Mouse (Mus musculus) myocyte (in vitro differentiated cells): ENCODE data around the gene Hoxd3.

Experiments used
- CEBPB ChIP-seq: IDR thresholded peaks from 2 replicates; pipeline ENCODE4 v1.6.1; 2011; ENCODE audit warnings: mild to moderate bottlenecking, moderate library complexity; ENCODE audit not compliant: poor library complexity, insufficient read depth, severe bottlenecking
- MAX ChIP-seq: IDR thresholded peaks from one replicate; pipeline ENCODE4 v1.6.1; 2011; ENCODE audit warnings: low read depth, mild to moderate bottlenecking, control low read depth
- MYOD1 ChIP-seq, 3 experiments: IDR thresholded peaks; one replicate each; pipeline ENCODE4 v1.6.1; 2011; ENCODE audit warnings: control low read depth in 2 of 3, low read depth in 2 of 3, mild to moderate bottlenecking in 2 of 3, moderate library complexity in 1 of 3; ENCODE audit not compliant: insufficient read length in 2 of 3, control insufficient read depth in 1 of 3
- MYOG ChIP-seq, 3 experiments: IDR thresholded peaks; one replicate each; pipeline ENCODE4 v1.6.1; 2011; ENCODE audit warnings: control low read depth in 2 of 3, low read depth in 2 of 3, mild to moderate bottlenecking in 2 of 3; ENCODE audit not compliant: insufficient read length in 2 of 3, control insufficient read depth in 1 of 3, insufficient read depth in 1 of 3
- POLR2A ChIP-seq: IDR thresholded peaks from one replicate; pipeline ENCODE4 v1.6.1; 2011; ENCODE audit warnings: low read depth, mild to moderate bottlenecking, control low read depth, moderate library complexity; ENCODE audit not compliant: insufficient read length
- POLR2AphosphoS2 ChIP-seq: IDR thresholded peaks from one replicate; pipeline ENCODE4 v1.6.1; 2011; ENCODE audit warnings: low read depth, control low read depth; ENCODE audit not compliant: insufficient read length
- REST ChIP-seq: IDR thresholded peaks from one replicate; pipeline ENCODE4 v1.6.1; 2011; ENCODE audit warnings: mild to moderate bottlenecking, control low read depth, moderate library complexity; ENCODE audit not compliant: insufficient read depth, insufficient read length
- SRF ChIP-seq: IDR thresholded peaks from one replicate; pipeline ENCODE4 v1.6.1; 2011; ENCODE audit warnings: low read depth; ENCODE audit not compliant: control insufficient read depth, insufficient read length
- TCF12 ChIP-seq: IDR thresholded peaks from one replicate; pipeline ENCODE4 v1.6.1; 2011; ENCODE audit warnings: mild to moderate bottlenecking, control low read depth; ENCODE audit not compliant: poor library complexity, insufficient read depth, severe bottlenecking
- TCF3 ChIP-seq: IDR thresholded peaks from one replicate; pipeline ENCODE4 v1.6.1; 2011; ENCODE audit warnings: low read depth, control low read depth; ENCODE audit not compliant: insufficient read length
- USF1 ChIP-seq: IDR thresholded peaks from one replicate; pipeline ENCODE4 v1.6.1; 2011; ENCODE audit warnings: low read depth, mild to moderate bottlenecking, control low read depth, moderate library complexity

DNA sequence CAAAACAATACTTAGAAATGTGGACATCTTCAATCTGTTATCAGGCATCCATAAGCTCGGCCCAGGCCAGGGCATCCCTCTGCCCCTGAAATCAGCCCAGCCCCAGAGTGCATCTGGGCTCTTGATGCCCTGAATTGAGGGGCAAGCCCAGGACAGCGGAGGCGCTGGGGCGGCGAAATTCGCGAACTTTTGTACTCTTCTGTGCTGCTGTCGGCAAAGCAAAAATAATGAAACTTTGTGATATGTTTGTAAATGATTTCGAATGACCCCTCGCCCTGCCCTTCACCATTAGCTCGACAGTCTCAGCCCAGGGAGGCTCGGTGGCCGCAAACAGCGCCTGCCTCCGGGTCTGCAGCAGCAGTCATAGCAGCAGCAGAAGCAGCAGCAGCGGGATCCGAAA lies 13.4 kb downstream of the Hoxd3 start:
- TF ChIP-seq POLR2A (no peak), POLR2AphosphoS2 (no peak), USF1 (no peak), MYOG (IDR thresholded peaks at IDR 0.05; ENCODE audit: control insufficient read depth in 1 of 3, insufficient read depth in 1 of 3, insufficient read length in 2 of 3, low read depth in 2 of 3) (no peak), TCF12 (no peak), MAX (no peak), REST (no peak), TCF3 (no peak), MYOD1 (IDR thresholded peaks at IDR 0.05; ENCODE audit: control insufficient read depth in 1 of 3, insufficient read length in 2 of 3, low read depth in 2 of 3) (no peak), SRF (no peak), CEBPB (no peak)
